Mouse (Mus musculus) bone marrow macrophage, adult 2 months (primary cell): ENCODE results near the gene Kif3a.

ENCODE experiments used
- CTCF ChIP-seq: IDR thresholded peaks from 2 replicates; pipeline ENCODE4 v1.5.1; 2012; ENCODE audit warnings: low read depth, mild to moderate bottlenecking, low read length, moderate library complexity
- POLR2A ChIP-seq: IDR thresholded peaks from 2 replicates; pipeline ENCODE4 v1.6.1; 2012; ENCODE audit warnings: mild to moderate bottlenecking, low read depth, low read length, borderline replicate concordance

GRCm38 (mm10) chr11:53642744-53643279 lies 75.6 kb downstream of the Kif3a start:
- no peak for TF ChIP-seq POLR2A
- peak; percentile 35; the same call in 1 of the 2 replicates for TF ChIP-seq CTCF
